Mouse (Mus musculus): Measurements from ENCODE around the gene Cysrt1. TPM values are rescaled to one million over a fixed set of nuclear protein-coding genes. Genes with fewer than 3 reads are reported as not detected.

Cysrt1 gene
- polyA plus RNA-seq, 1 experiment from 2014 or later = 0.49 TPM

DNA sequence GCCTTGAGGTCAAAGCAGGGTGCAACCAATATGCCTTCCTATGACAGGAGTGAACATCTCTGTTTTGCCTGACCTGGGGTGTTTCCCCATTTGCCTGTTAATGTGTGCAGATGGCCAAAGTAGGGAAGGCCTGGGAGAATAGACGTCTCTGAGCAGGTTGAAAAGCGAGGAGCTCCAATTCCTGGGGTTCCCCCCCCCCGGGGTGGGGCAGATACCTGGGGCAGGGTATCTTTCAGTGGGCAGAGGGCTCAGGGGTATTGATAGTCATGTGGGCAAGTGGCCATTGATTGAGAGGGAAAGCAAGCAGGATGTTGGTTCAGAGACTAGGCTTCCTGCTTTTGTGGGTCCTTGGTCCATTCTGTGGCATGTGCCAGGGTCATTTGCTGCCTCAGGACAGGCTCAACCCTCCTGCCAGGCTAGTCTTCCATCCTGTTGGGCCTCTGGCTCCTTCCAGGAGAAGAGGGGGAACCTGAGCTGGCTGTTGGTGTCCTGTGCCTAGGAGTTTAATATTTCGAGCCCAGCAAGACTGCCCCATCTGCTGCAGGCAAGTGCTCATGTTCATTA, 25.6 kb upstream of the Cysrt1 start:
- no peaks in the 10 kb centered on the region; the same call in none of the 2 replicates for H3K27me3 ChIP-seq (ENCODE audit: control insufficient read depth, insufficient read depth, low read length)
- H3K4me1 ChIP-seq (ENCODE audit: control insufficient read depth, insufficient read depth, low read length) = peaks cover 17% of the 10 kb centered on the region; the same call in 1 of the 2 replicates
- H3K36me3 ChIP-seq (ENCODE audit: control insufficient read depth, insufficient read depth, low read length) = peaks cover 13% of the 10 kb centered on the region; the same call in 1 of the 2 replicates
- H3K4me3 ChIP-seq (ENCODE audit: low read depth, low read length) = no peak overlapping the region
- 75% methylated on average over 4 of the region's 4 CpGs for WGBS
- ATAC-seq (ENCODE audit: insufficient number of reproducible peaks, insufficient read depth, low FRiP score, low read depth) = no peak
- H3K9me3 ChIP-seq (ENCODE audit: control insufficient read depth, low read depth, low read length) = no peaks in the 10 kb centered on the region
- H3K9ac ChIP-seq (replicated peaks; ENCODE audit: low read depth, low read length) = no peak overlapping the region
- H3K4me2 ChIP-seq (replicated peaks; ENCODE audit: low read depth, low read length) = no peak overlapping the region
- no peak overlapping the region for H3K27ac ChIP-seq (ENCODE audit: low read length)

DNA sequence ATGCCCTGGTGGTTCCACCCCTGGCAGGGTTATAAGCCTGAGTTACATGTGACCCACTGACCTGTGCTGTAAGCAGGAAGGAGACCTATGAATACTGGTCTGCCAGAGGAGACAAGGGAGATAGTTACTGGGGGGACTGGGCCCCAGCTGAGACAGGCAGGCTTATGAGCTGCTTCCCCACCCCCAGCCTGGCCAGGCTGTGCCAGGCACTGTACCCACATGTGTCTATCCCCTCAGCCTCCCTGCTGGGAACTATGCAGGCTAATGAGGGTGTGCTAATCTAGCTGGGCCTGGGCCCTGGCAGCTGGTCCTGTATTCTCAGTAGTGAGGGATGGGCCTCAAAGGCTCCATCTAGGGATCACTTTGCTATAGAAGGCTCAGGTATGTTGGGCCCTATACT, 25.0 kb upstream of the Cysrt1 start:
- H3K27me3 ChIP-seq (ENCODE audit: control insufficient read depth, insufficient read depth, low read length) = no peaks in the 10 kb centered on the region; the same call in none of the 2 replicates
- H3K36me3 ChIP-seq (ENCODE audit: control insufficient read depth, insufficient read depth, low read length) = peaks cover 13% of the 10 kb centered on the region; the same call in 1 of the 2 replicates
- H3K4me2 ChIP-seq (replicated peaks; ENCODE audit: low read depth, low read length) = no peak overlapping the region
- H3K9ac ChIP-seq (replicated peaks; ENCODE audit: low read depth, low read length) = no peak overlapping the region
- no peak overlapping the region; the same call in 1 of the 2 replicates for H3K27ac ChIP-seq (ENCODE audit: low read length)
- H3K4me1 ChIP-seq (ENCODE audit: control insufficient read depth, insufficient read depth, low read length) = peaks cover 17% of the 10 kb centered on the region; the same call in 1 of the 2 replicates
- ATAC-seq (ENCODE audit: insufficient number of reproducible peaks, insufficient read depth, low FRiP score, low read depth) = no peak
- no peaks in the 10 kb centered on the region for H3K9me3 ChIP-seq (ENCODE audit: control insufficient read depth, low read depth, low read length)
- H3K4me3 ChIP-seq (ENCODE audit: low read depth, low read length) = no peak overlapping the region

DNA sequence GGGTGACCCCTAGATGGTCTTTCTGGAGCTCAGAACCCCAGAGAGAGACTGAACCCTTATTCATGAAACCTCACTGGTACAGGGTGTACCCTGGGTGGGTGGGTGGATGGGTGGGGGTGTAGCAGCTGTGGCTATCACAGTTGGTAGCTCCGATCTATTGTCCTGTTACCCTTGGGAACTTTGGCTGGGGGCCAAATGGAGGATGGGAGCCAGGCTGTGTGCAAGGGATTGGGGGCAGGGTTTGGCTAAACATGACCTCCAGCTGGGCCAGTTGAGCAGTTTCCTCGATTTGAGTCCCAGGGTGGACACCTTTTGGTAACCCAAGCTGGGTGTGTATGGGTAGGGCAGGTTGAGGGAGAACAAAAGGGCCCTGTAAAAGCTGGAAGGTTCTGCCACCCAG, 24.5 kb upstream of the Cysrt1 start:
- H3K9ac ChIP-seq (replicated peaks; ENCODE audit: low read depth, low read length) = no peak overlapping the region; the same call in 1 of the 2 replicates
- H3K36me3 ChIP-seq (ENCODE audit: control insufficient read depth, insufficient read depth, low read length) = peaks cover 13% of the 10 kb centered on the region; the same call in 1 of the 2 replicates
- H3K4me1 ChIP-seq (ENCODE audit: control insufficient read depth, insufficient read depth, low read length) = peaks cover 17% of the 10 kb centered on the region; the same call in 1 of the 2 replicates
- H3K9me3 ChIP-seq (ENCODE audit: control insufficient read depth, low read depth, low read length) = no peaks in the 10 kb centered on the region
- no peaks in the 10 kb centered on the region; the same call in none of the 2 replicates for H3K27me3 ChIP-seq (ENCODE audit: control insufficient read depth, insufficient read depth, low read length)
- H3K4me3 ChIP-seq (ENCODE audit: low read depth, low read length) = no peak overlapping the region
- peak overlapping the region; percentile 24; the same call in 1 of the 2 replicates for H3K4me2 ChIP-seq (replicated peaks; ENCODE audit: low read depth, low read length)
- peak overlapping the region; percentile 18; the same call in 1 of the 2 replicates for H3K27ac ChIP-seq (ENCODE audit: low read length)
- WGBS = 33% methylated on average over 2 of the region's 2 CpGs
- no peak for ATAC-seq (ENCODE audit: insufficient number of reproducible peaks, insufficient read depth, low FRiP score, low read depth)

DNA sequence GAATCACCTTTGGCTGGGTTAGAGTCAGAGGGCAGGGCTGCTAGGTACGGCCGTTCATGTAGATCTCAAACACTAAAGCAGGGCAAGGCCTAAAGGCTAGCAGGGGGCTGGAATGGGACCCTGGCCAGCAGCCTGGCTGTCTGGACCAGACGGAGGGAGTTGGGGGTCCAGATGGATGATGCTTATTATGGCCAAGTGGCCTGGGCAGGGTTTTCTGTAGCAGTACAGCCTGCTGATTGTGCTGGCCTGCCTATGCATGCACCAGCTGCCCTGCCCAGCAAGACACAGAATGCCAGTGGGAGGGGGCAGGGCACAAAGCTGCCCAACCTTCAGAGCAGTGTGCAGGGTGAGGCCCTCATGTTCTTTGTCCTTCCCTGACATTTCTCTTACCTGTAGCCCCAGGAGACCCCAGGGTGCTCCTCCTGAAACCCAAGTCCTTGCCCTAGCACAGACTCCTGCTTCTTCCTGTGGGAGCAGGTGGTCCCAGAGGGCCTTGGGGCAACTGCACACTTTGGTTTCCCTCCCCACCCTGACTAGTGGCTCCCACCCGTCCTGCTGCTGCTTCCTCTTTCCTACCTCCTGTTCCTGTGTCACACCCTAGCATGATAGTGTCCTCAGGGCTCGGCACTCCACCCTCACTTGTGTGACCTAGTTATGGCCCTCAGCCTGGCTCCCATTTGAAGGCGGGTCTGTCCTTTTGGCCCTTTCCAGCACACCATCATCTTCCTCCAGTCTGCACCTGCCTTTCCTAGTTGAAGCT, 23.8 kb upstream of the Cysrt1 start:
- H3K27me3 ChIP-seq (ENCODE audit: control insufficient read depth, insufficient read depth, low read length) = no peaks in the 10 kb centered on the region; the same call in none of the 2 replicates
- peaks cover 13% of the 10 kb centered on the region; the same call in 1 of the 2 replicates for H3K36me3 ChIP-seq (ENCODE audit: control insufficient read depth, insufficient read depth, low read length)
- H3K27ac ChIP-seq (ENCODE audit: low read length) = peak overlapping the region; percentile 18; the same call in 1 of the 2 replicates
- WGBS = 57% methylated on average over 6 of the region's 6 CpGs
- H3K9ac ChIP-seq (replicated peaks; ENCODE audit: low read depth, low read length) = no peak overlapping the region; the same call in 1 of the 2 replicates
- peak overlapping the region; percentile 24; the same call in 1 of the 2 replicates for H3K4me2 ChIP-seq (replicated peaks; ENCODE audit: low read depth, low read length)
- H3K4me1 ChIP-seq (ENCODE audit: control insufficient read depth, insufficient read depth, low read length) = peaks cover 12% of the 10 kb centered on the region; the same call in 1 of the 2 replicates
- H3K4me3 ChIP-seq (ENCODE audit: low read depth, low read length) = no peak overlapping the region
- no peak for ATAC-seq (ENCODE audit: insufficient number of reproducible peaks, insufficient read depth, low FRiP score, low read depth)
- H3K9me3 ChIP-seq (ENCODE audit: control insufficient read depth, low read depth, low read length) = no peaks in the 10 kb centered on the region

DNA sequence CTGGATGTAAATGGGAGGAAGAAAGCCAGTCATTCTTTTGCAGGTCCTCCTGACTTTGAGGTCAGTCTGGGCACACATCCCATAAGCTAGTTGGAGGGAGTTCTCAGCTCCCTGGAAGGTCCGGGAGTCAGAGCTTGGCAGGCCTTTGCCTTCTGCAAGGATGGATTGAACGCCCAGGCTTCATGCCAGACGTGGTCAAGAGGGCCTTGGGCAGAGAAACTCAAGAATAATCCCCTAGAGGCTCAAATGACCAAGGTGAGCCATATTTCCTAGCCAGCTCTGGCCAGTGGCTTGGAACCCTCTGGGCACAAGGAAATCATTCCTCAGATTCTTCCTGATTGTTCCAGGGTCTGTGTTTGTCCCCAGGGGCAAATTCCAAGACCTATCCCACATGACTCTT, 22.6 kb upstream of the Cysrt1 start:
- WGBS = 70% methylated on average over 3 of the region's 3 CpGs
- peaks cover 9% of the 10 kb centered on the region; the same call in 1 of the 2 replicates for H3K4me1 ChIP-seq (ENCODE audit: control insufficient read depth, insufficient read depth, low read length)
- no peak overlapping the region for H3K4me3 ChIP-seq (ENCODE audit: low read depth, low read length)

DNA sequence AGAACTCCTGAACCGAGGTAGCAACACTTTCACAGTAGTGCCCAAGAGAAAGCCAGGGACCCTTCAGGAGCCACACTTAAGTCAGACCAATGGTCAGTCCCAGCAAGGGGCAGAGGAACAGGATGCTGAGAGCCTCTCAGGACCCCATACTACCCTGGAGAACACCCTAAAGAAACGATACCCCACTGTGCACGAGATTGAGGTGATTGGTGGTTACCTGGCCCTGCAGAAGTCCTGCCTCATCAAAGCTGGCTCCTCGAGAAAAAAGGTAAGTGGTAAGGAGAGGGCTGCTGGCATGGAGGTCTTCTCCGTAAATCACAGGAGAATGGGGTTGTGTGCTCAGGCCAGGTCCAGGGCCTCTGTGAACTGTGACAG, 22.0 kb upstream of the Cysrt1 start:
- H3K4me2 ChIP-seq (replicated peaks; ENCODE audit: low read depth, low read length) = peak overlapping the region; percentile 99; the same call in 1 of the 2 replicates
- no peaks in the 10 kb centered on the region; the same call in 1 of the 2 replicates for H3K36me3 ChIP-seq (ENCODE audit: control insufficient read depth, insufficient read depth, low read length)
- no peaks in the 10 kb centered on the region; the same call in none of the 2 replicates for H3K27me3 ChIP-seq (ENCODE audit: control insufficient read depth, insufficient read depth, low read length)
- H3K27ac ChIP-seq (ENCODE audit: low read length) = no peak overlapping the region
- H3K9ac ChIP-seq (replicated peaks; ENCODE audit: low read depth, low read length) = no peak overlapping the region
- H3K9me3 ChIP-seq (ENCODE audit: control insufficient read depth, low read depth, low read length) = no peaks in the 10 kb centered on the region
- H3K4me1 ChIP-seq (ENCODE audit: control insufficient read depth, insufficient read depth, low read length) = peaks cover 9% of the 10 kb centered on the region; the same call in 1 of the 2 replicates
- no peak overlapping the region for H3K4me3 ChIP-seq (ENCODE audit: low read depth, low read length)
- 76% methylated on average over 5 of the region's 5 CpGs for WGBS
- ATAC-seq (ENCODE audit: insufficient number of reproducible peaks, insufficient read depth, low FRiP score, low read depth) = no peak

More for the DNA sequence above, 22.6 kb upstream of the Cysrt1 start:
- 0 out of 2 replicates have a peak overlapping the region, but pooled peaks have one; percentile 10 for H3K4me2 ChIP-seq (replicated peaks; ENCODE audit: low read depth, low read length)
- no peaks in the 10 kb centered on the region for H3K9me3 ChIP-seq (ENCODE audit: control insufficient read depth, low read depth, low read length)
- no peak overlapping the region for H3K9ac ChIP-seq (replicated peaks; ENCODE audit: low read depth, low read length)
- H3K36me3 ChIP-seq (ENCODE audit: control insufficient read depth, insufficient read depth, low read length) = peaks cover 2% of the 10 kb centered on the region; the same call in 1 of the 2 replicates
- no peak for ATAC-seq (ENCODE audit: insufficient number of reproducible peaks, insufficient read depth, low FRiP score, low read depth)
- H3K27ac ChIP-seq (ENCODE audit: low read length) = no peak overlapping the region
- H3K27me3 ChIP-seq (ENCODE audit: control insufficient read depth, insufficient read depth, low read length) = no peaks in the 10 kb centered on the region; the same call in none of the 2 replicates

DNA sequence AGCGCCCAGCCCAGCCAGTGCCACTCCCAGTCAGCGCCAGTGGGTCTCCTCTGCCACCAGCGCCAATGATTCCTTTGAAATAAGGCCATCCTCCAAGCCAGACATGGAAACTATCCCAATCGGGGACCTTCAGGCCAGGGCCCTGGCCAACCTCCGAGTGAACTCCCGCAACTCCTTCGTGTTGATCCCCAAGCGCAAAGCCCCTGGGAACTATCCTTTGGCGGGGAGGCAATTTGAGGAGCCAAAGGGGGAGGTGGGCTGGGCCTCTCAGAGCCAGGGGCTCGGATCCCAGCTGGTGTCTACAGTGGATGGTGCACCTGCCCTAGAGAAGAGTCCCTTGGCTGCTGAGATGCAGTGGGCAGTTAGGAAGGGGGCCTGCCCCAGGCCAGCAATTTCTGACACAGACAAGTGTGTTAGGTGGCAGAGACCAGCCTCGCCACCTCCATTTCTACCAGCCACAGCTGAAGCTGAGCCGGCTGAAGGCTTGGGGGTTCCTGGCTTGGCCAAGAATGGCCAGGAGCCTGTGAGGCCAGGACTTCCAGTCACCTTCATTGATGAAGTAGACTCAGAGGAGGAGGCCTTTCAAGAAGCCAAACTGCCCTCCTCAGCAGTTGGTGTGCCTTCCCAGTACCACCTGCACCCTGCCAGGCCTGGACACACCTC, 21.5 kb upstream of the Cysrt1 start:
- no peak overlapping the region for H3K27ac ChIP-seq (ENCODE audit: low read length)
- peak overlapping the region; percentile 23; the same call in 1 of the 2 replicates for H3K9ac ChIP-seq (replicated peaks; ENCODE audit: low read depth, low read length)
- no peaks in the 10 kb centered on the region; the same call in none of the 2 replicates for H3K27me3 ChIP-seq (ENCODE audit: control insufficient read depth, insufficient read depth, low read length)
- H3K9me3 ChIP-seq (ENCODE audit: control insufficient read depth, low read depth, low read length) = no peaks in the 10 kb centered on the region
- no peaks in the 10 kb centered on the region; the same call in 1 of the 2 replicates for H3K36me3 ChIP-seq (ENCODE audit: control insufficient read depth, insufficient read depth, low read length)
- peaks cover 9% of the 10 kb centered on the region; the same call in 1 of the 2 replicates for H3K4me1 ChIP-seq (ENCODE audit: control insufficient read depth, insufficient read depth, low read length)
- ATAC-seq (ENCODE audit: insufficient number of reproducible peaks, insufficient read depth, low FRiP score, low read depth) = no peak
- whole genome bisulfite sequencing = 22% methylated on average over 12 of the region's 12 CpGs
- peak overlapping the region; percentile 50 for H3K4me3 ChIP-seq (ENCODE audit: low read depth, low read length)
- H3K4me2 ChIP-seq (replicated peaks; ENCODE audit: low read depth, low read length) = peak overlapping the region; percentile 99

Data from stomach, embryonic 14.5 days (tissue).